Mouse (Mus musculus): ENCODE data around the gene Ctla4. TPM values are rescaled to one million over a fixed set of nuclear protein-coding genes. Genes with fewer than 3 reads are reported as not detected.

Gene Ctla4
- polyA plus RNA-seq (2017; shearing (Covaris generic)) = 232 TPM

DNA sequence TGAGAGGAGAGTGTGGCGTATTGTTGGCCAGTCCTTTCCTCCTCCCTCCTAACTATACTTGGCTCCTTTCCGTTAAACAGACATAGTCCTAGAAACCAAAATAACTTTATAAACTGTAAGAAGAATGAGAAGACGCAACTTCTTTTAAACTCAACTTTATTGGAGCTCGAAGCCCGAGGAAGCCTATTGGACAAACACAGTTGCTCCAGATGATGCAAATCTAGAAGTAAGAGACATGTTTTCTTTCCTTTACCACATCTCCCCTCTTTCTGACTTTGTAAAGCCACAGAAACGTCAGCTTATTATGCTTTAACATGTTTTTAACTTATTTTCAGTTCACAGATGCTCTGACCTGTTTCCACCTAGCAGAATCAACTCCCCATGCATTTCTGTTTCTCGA, at the start of gene Ctla4:
TSS of gene Ctla4 (plus strand) at position 20 of the 400 bp plus-strand sequence.

Other genes with a start within 250 kb of the Ctla4 start
- gene Cd28, start 170.2 kb upstream of the Ctla4 start, polyA plus RNA-seq (2017; shearing (Covaris generic)) = 579 TPM
- gene Icos, start 90.9 kb downstream of the Ctla4 start, polyA plus RNA-seq (2017; shearing (Covaris generic)) = 1,169 TPM